22 mouse cellular contexts compared by ENCODE assay signal in genomic region chr5:91814417-91814762, GRCm38 (mm10).
A peak's percentile ranks its signal among the peaks of the same experiment; 100 is the strongest.
DNase-seq lines count a peak whose midpoint lies in the region; ATAC-seq and TF ChIP-seq lines count a peak whose summit lies in the region.
"Had no signal": no experiment of that assay in that cellular context is flagged by ENCODE, and none has a peak within 500 bp of the region (broad histone marks: within the 10 kb centered on the region; RNA-seq: fewer than 3 reads in every experiment).

No protein-coding gene starts in this region.

- H3K4me2 ChIP-seq in liver, postnatal 0 days (ENCODE audit: low read depth, low read length) = no peak overlapping the region
- H3K4me2 ChIP-seq in liver, embryonic 12.5 days = peak overlapping the region; percentile 23; the same call in 1 of the 2 replicates
- H3K4me2 ChIP-seq in myocyte (ENCODE audit: low read depth) = peak overlapping the region; percentile 31
- H3K4me2 ChIP-seq in forebrain, embryonic 13.5 days = no peak overlapping the region
- H3K4me2 ChIP-seq: embryonic facial prominence, embryonic 13.5 days; heart, embryonic 12.5 days; hindbrain, embryonic 15.5 days; limb, embryonic 12.5 days; lung, embryonic 15.5 days; stomach, embryonic 15.5 days had no signal

- TF ChIP-seq POLR2A in myocyte (IDR thresholded peaks at IDR 0.05; ENCODE audit: insufficient read length, low read depth) = no peak

- no peak for TF ChIP-seq CTCF in liver, postnatal 0 days (IDR thresholded peaks at IDR 0.05; ENCODE audit: low read depth)
- TF ChIP-seq CTCF in gastrocnemius, adult 2 months (IDR thresholded peaks at IDR 0.05) = no peak

- no peaks in the 10 kb centered on the region for H3K36me3 ChIP-seq in liver, postnatal 0 days (replicated peaks; ENCODE audit: insufficient read depth, low read length)
- no peaks in the 10 kb centered on the region for H3K36me3 ChIP-seq in liver, embryonic 12.5 days
- no peaks in the 10 kb centered on the region for H3K36me3 ChIP-seq in myocyte (ENCODE audit: control insufficient read depth, insufficient read depth)
- H3K36me3 ChIP-seq in forebrain, embryonic 13.5 days (ENCODE audit: poor library complexity, severe bottlenecking) = no peaks in the 10 kb centered on the region
- H3K36me3 ChIP-seq: embryonic facial prominence, embryonic 13.5 days; heart, embryonic 12.5 days; hindbrain, embryonic 15.5 days; limb, embryonic 12.5 days; lung, embryonic 15.5 days; stomach, embryonic 15.5 days had no signal

- no peaks in the 10 kb centered on the region for H3K4me1 ChIP-seq in liver, postnatal 0 days (ENCODE audit: insufficient read depth)
- H3K4me1 ChIP-seq in liver, embryonic 12.5 days = peaks cover 12% of the 10 kb centered on the region
- peaks cover 11% of the 10 kb centered on the region for H3K4me1 ChIP-seq in forebrain, embryonic 13.5 days
- H3K4me1 ChIP-seq: heart, embryonic 12.5 days; hindbrain, embryonic 15.5 days; lung, embryonic 15.5 days; stomach, embryonic 15.5 days had no signal

- 32% methylated on average over 4 of the region's 4 CpGs for WGBS in liver, postnatal 0 days (ENCODE audit: insufficient replicate concordance)
- 17% methylated on average over 4 of the region's 4 CpGs for WGBS in liver, embryonic 12.5 days (ENCODE audit: insufficient replicate concordance)
- WGBS in forebrain, embryonic 13.5 days = 85% methylated on average over 4 of the region's 4 CpGs

- no peaks in the 10 kb centered on the region for H3K79me2 ChIP-seq in myocyte (ENCODE audit: control insufficient read depth, insufficient read depth)

- no peak overlapping the region for H3K27ac ChIP-seq in liver, postnatal 0 days (ENCODE audit: low read depth)
- H3K27ac ChIP-seq in liver, embryonic 12.5 days = 0 out of 2 replicates have a peak overlapping the region, but pooled peaks have one; percentile 5
- H3K27ac ChIP-seq in forebrain, embryonic 13.5 days = no peak overlapping the region
- no peak overlapping the region for H3K27ac ChIP-seq in gastrocnemius, adult 2 months
- H3K27ac ChIP-seq: embryonic facial prominence, embryonic 13.5 days; hindbrain, embryonic 15.5 days; kidney, postnatal 0 days; lung, embryonic 15.5 days; macrophage; stomach, embryonic 15.5 days had no signal

- no peak for TF ChIP-seq EP300 in liver, postnatal 0 days (IDR thresholded peaks at IDR 0.05; ENCODE audit: low read depth)

- no peaks in the 10 kb centered on the region for H3K27me3 ChIP-seq in liver, postnatal 0 days (ENCODE audit: insufficient read depth, low read length)
- no peaks in the 10 kb centered on the region for H3K27me3 ChIP-seq in liver, embryonic 12.5 days (replicated peaks)
- H3K27me3 ChIP-seq in myocyte (ENCODE audit: control insufficient read depth, insufficient read depth, insufficient read length) = no peaks in the 10 kb centered on the region
- no peaks in the 10 kb centered on the region for H3K27me3 ChIP-seq in forebrain, embryonic 13.5 days
- H3K27me3 ChIP-seq: embryonic facial prominence, embryonic 13.5 days; heart, embryonic 12.5 days; hindbrain, embryonic 15.5 days; limb, embryonic 12.5 days; lung, embryonic 15.5 days; stomach, embryonic 15.5 days had no signal

- no peak overlapping the region for H3ac ChIP-seq in myocyte (ENCODE audit: control insufficient read depth, insufficient read length)

- no peak for ATAC-seq in liver, postnatal 0 days
- peak; percentile 76 for ATAC-seq in liver, embryonic 12.5 days
- ATAC-seq in forebrain, embryonic 13.5 days = no peak
- ATAC-seq: intestine, postnatal 0 days; midbrain, embryonic 16.5 days had no signal

- no peaks in the 10 kb centered on the region for H3K9me3 ChIP-seq in liver, postnatal 0 days (ENCODE audit: low read length)
- no peaks in the 10 kb centered on the region for H3K9me3 ChIP-seq in liver, embryonic 12.5 days (replicated peaks)
- no peaks in the 10 kb centered on the region for H3K9me3 ChIP-seq in forebrain, embryonic 13.5 days (replicated peaks)
- H3K9me3 ChIP-seq: embryonic facial prominence, embryonic 13.5 days; heart, embryonic 12.5 days; hindbrain, embryonic 15.5 days; limb, embryonic 12.5 days; lung, embryonic 15.5 days; stomach, embryonic 15.5 days had no signal

- H3K4me3 ChIP-seq in liver, postnatal 0 days (ENCODE audit: low read depth, low read length) = no peak overlapping the region
- H3K4me3 ChIP-seq in liver, embryonic 12.5 days = no peak overlapping the region
- H3K4me3 ChIP-seq in myocyte = no peak overlapping the region
- no peak overlapping the region for H3K4me3 ChIP-seq in forebrain, embryonic 13.5 days
- no peak overlapping the region for H3K4me3 ChIP-seq in gastrocnemius, adult 2 months
- H3K4me3 ChIP-seq: embryonic facial prominence, embryonic 13.5 days; heart, embryonic 12.5 days; hindbrain, embryonic 15.5 days; limb, embryonic 12.5 days; lung, embryonic 15.5 days; stomach, embryonic 15.5 days had no signal

- no peak overlapping the region for H3K9ac ChIP-seq in liver, postnatal 0 days (replicated peaks)
- H3K9ac ChIP-seq in liver, embryonic 12.5 days = no peak overlapping the region
- no peak overlapping the region for H3K9ac ChIP-seq in forebrain, embryonic 13.5 days
- H3K9ac ChIP-seq: embryonic facial prominence, embryonic 13.5 days; heart, embryonic 12.5 days; hindbrain, embryonic 15.5 days; limb, embryonic 12.5 days; lung, embryonic 15.5 days; stomach, embryonic 15.5 days had no signal

- DNase-seq in liver (peak; percentile 17), MN1 (ENCODE audit: low spot score) (no peak)
- no peak for DNase-seq in liver, postnatal 0 days
- DNase-seq in thymus, postnatal 4 days = peak; percentile 36
- DNase-seq in gastrocnemius, adult 2 months = no peak
- DNase-seq: adrenal gland, adult 8-10 months; cerebellum, adult 18-20 months; gastrocnemius, postnatal 36 days; spleen, adult 18-20 months had no signal

- intact Hi-C loops in gastrocnemius, adult 2 months (cut with DNase I) = no loop called here

TF ChIP-seq in myocyte, 11 proteins besides CTCF, POLR2A, EP300 and RAD21:
- no peak for TF ChIP-seq MYOD1 (IDR thresholded peaks at IDR 0.05; ENCODE audit: control insufficient read depth in 1 of 3, insufficient read length in 2 of 3, low read depth in 2 of 3)
- no peak for TF ChIP-seq MYOG (IDR thresholded peaks at IDR 0.05; ENCODE audit: control insufficient read depth in 1 of 3, insufficient read depth in 1 of 3, insufficient read length in 2 of 3, low read depth in 2 of 3)
- TF ChIP-seq USF1 (IDR thresholded peaks at IDR 0.05; ENCODE audit: low read depth) = no peak
- TF ChIP-seq MAX (IDR thresholded peaks at IDR 0.05; ENCODE audit: low read depth) = no peak
- no peak for TF ChIP-seq TCF12 (IDR thresholded peaks at IDR 0.05; ENCODE audit: insufficient read depth, poor library complexity, severe bottlenecking)
- TF ChIP-seq SRF (IDR thresholded peaks at IDR 0.05; ENCODE audit: control insufficient read depth, insufficient read length, low read depth) = no peak
- no peak for TF ChIP-seq POLR2AphosphoS2 (IDR thresholded peaks at IDR 0.05; ENCODE audit: insufficient read length, low read depth)
- TF ChIP-seq E2F4 (IDR thresholded peaks at IDR 0.05; ENCODE audit: insufficient read depth) = no peak
- no peak for TF ChIP-seq TCF3 (IDR thresholded peaks at IDR 0.05; ENCODE audit: insufficient read length, low read depth)
- no peak for TF ChIP-seq CEBPB (IDR thresholded peaks at IDR 0.05; ENCODE audit: insufficient read depth, poor library complexity, severe bottlenecking)
- no peak for TF ChIP-seq REST (IDR thresholded peaks at IDR 0.05; ENCODE audit: insufficient read depth, insufficient read length)

Comparison
In these comparisons a context has a peak if more than half of its experiments do, and no peak if none do; other contexts are left out.
1. DNase-seq: peak in liver (single experiment) and thymus, postnatal 4 days (single experiment); none in liver, postnatal 0 days (single experiment), MN1 (single experiment) and gastrocnemius, adult 2 months (single experiment).
2. H3K4me2 ChIP-seq: peak in liver, embryonic 12.5 days (single experiment) and myocyte (single experiment); none in liver, postnatal 0 days (single experiment) and forebrain, embryonic 13.5 days (single experiment).